Mouse (Mus musculus) liver, adult 2 months (tissue): ENCODE data around the gene Dgkq.

ENCODE experiments used
- CTCF ChIP-seq: fragments of 200-500 bp; IDR thresholded peaks from 2 replicates; pipeline ENCODE4 v1.5.1; 2011; ENCODE audit warnings: low read depth, low read length, control low read depth
- POLR2A ChIP-seq: fragments of 200-500 bp; IDR thresholded peaks from 2 replicates; pipeline ENCODE4 v1.6.1; 2011; ENCODE audit warnings: low read length, control low read depth; ENCODE audit not compliant: insufficient read depth; ENCODE audit errors: extremely low read depth

DNA sequence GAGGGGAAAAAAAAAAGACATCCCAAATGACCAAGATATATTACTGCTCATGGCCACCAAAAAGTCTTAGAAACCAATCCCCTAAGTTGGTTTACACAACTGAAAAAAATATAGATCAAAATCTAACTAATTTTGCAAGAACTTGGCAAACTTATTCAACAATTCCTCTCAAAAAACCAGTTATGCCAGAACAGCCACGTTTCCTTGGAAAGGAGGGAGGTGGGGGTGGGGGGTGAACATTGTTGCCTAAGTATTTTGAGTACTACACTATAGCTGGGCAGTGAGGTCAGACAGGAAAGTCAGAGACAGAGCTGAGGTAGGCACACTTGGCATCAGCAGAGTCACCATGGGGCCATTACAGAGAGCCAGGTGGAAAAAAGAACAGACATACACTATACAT is 69.5 kb downstream of the Dgkq start:
- TF ChIP-seq CTCF, result no peak
- no peak for TF ChIP-seq POLR2A
